Mouse (Mus musculus) embryonic facial prominence, embryonic 10.5 days (tissue): ENCODE measurements around the gene Gse1. TPM values are rescaled to one million over a fixed set of nuclear protein-coding genes. Genes with fewer than 3 reads are reported as not detected.

Experiments
- DNase-seq: peaks from one replicate; pipeline ENCODE4 v3.0.0-alpha.2; 2017; ENCODE audit warnings: low spot score
- H3K27ac ChIP-seq: fragments of 300-500 bp; sonication (generic); replicated peaks from 2 replicates; pipeline ENCODE4 v1.5.1; 2016; ENCODE audit warnings: mild to moderate bottlenecking
- H3K27me3 ChIP-seq: fragments of 300-500 bp; sonication (generic); replicated peaks from 2 replicates; pipeline ENCODE4 v1.6.1; 2016; ENCODE audit warnings: low read depth, mild to moderate bottlenecking; ENCODE audit not compliant: poor library complexity, severe bottlenecking
- H3K36me3 ChIP-seq: fragments of 300-500 bp; sonication (generic); replicated peaks from 2 replicates; pipeline ENCODE4 v1.6.1; 2016; ENCODE audit warnings: mild to moderate bottlenecking, moderate library complexity
- H3K4me1 ChIP-seq: fragments of 300-500 bp; sonication (generic); 2 replicates; pipeline ENCODE4 v1.6.1; 2016
- H3K4me3 ChIP-seq: fragments of 300-500 bp; sonication (generic); 2 replicates; pipeline ENCODE4 v1.5.1; 2016; ENCODE audit warnings: mild to moderate bottlenecking, moderate library complexity
- H3K9me3 ChIP-seq: fragments of 300-500 bp; sonication (generic); 2 replicates; pipeline ENCODE4 v1.6.1; 2016; ENCODE audit warnings: mild to moderate bottlenecking
- WGBS: fragments of 180-500 bp; shearing (Covaris S2); methylation state at CpG from one replicate; pipeline ENCODE4 v1.1.7; 2016; 5-methylcytosine and 5-hydroxymethylcytosine counted together
- polyA plus RNA-seq: library from polyadenylated mRNA; unstranded; fragments of >200 nt; fragmentation: Nextera tagmentation; extraction: Ambion mirVana; gene quantifications from 2 replicates; pipeline ENCODE4 v1.2.1, GENCODE M21; 2016

Gse1 gene
- polyA plus RNA-seq, 1 experiment from 2014 or later, result 10.2 TPM

GRCm38 (mm10) chr8:120265471-120265870 lies 37.2 kb downstream of the Gse1 start:
- WGBS, result 2% methylated on average over 4 of the region's 4 CpGs
- no peaks in the 10 kb centered on the region for H3K9me3 ChIP-seq
- H3K4me3 ChIP-seq, result peak overlapping the region; percentile 29
- no peaks in the 10 kb centered on the region for H3K36me3 ChIP-seq
- H3K4me1 ChIP-seq, result peaks cover 100% of the 10 kb centered on the region
- DNase-seq, result peak; percentile 83
- H3K27ac ChIP-seq, result peak overlapping the region; percentile 92
- H3K27me3 ChIP-seq, result peaks cover 20% of the 10 kb centered on the region

- Histone ChIP-seq H3K27me3 (peaks cover 12% of the 10 kb centered on the region), H3K9me3 (no peaks in the 10 kb centered on the region), H3K36me3 (no peaks in the 10 kb centered on the region), H3K4me1 (peaks cover 95% of the 10 kb centered on the region), H3K4me3 (no peak overlapping the region), H3K27ac (peak overlapping the region; percentile 92)
- no peak for DNase-seq
- 78% methylated on average over 19 of the region's 19 CpGs for WGBS
Measured at GRCm38 (mm10) chr8:120268541-120268980, 40.3 kb downstream of the Gse1 start.

- Histone ChIP-seq H3K4me1 (peaks cover 95% of the 10 kb centered on the region), H3K36me3 (no peaks in the 10 kb centered on the region), H3K4me3 (no peak overlapping the region), H3K27ac (peak overlapping the region; percentile 63), H3K27me3 (peaks cover 22% of the 10 kb centered on the region), H3K9me3 (no peaks in the 10 kb centered on the region)
- 84% methylated on average over 13 of the region's 13 CpGs for WGBS
- DNase-seq, result no peak
Measured at GRCm38 (mm10) chr8:120270449-120270848, 42.2 kb downstream of the Gse1 start.

GRCm38 (mm10) chr8:120273430-120273829 lies 45.2 kb downstream of the Gse1 start:
- Histone ChIP-seq H3K27me3 (peaks cover 36% of the 10 kb centered on the region), H3K36me3 (no peaks in the 10 kb centered on the region), H3K27ac (peak overlapping the region; percentile 94), H3K9me3 (no peaks in the 10 kb centered on the region), H3K4me1 (peaks cover 95% of the 10 kb centered on the region), H3K4me3 (no peak overlapping the region)
- 88% methylated on average over 4 of the region's 4 CpGs for WGBS
- no peak for DNase-seq

- Histone ChIP-seq H3K9me3 (no peaks in the 10 kb centered on the region), H3K4me1 (peaks cover 92% of the 10 kb centered on the region), H3K4me3 (peak overlapping the region; percentile 56), H3K27me3 (peaks cover 43% of the 10 kb centered on the region), H3K36me3 (no peaks in the 10 kb centered on the region), H3K27ac (peak overlapping the region; percentile 94)
- WGBS, result under 1% methylated on average over 49 of the region's 49 CpGs
- peak; percentile 99 for DNase-seq
Measured at GRCm38 (mm10) chr8:120276051-120276890, 48.0 kb downstream of the Gse1 start.

GRCm38 (mm10) chr8:120276891-120277426 lies 48.7 kb downstream of the Gse1 start:
- DNase-seq, result peak; percentile 74
- WGBS, result 5% methylated on average over 16 of the region's 16 CpGs
- peaks cover 43% of the 10 kb centered on the region for H3K27me3 ChIP-seq

GRCm38 (mm10) chr8:120278009-120278408 lies 49.8 kb downstream of the Gse1 start:
- WGBS, result 64% methylated on average over 14 of the region's 14 CpGs
- Histone ChIP-seq H3K36me3 (no peaks in the 10 kb centered on the region), H3K27ac (peak overlapping the region; percentile 94), H3K27me3 (peaks cover 43% of the 10 kb centered on the region), H3K4me1 (peaks cover 96% of the 10 kb centered on the region), H3K4me3 (no peak overlapping the region), H3K9me3 (no peaks in the 10 kb centered on the region)
- DNase-seq, result no peak

More at GRCm38 (mm10) chr8:120276891-120277426, 48.7 kb downstream of the Gse1 start:
- no peaks in the 10 kb centered on the region for H3K36me3 ChIP-seq
- H3K27ac ChIP-seq, result peak overlapping the region; percentile 94
- peak overlapping the region; percentile 56 for H3K4me3 ChIP-seq
- peaks cover 92% of the 10 kb centered on the region for H3K4me1 ChIP-seq
- no peaks in the 10 kb centered on the region for H3K9me3 ChIP-seq

- H3K36me3 ChIP-seq, result no peaks in the 10 kb centered on the region
- H3K27ac ChIP-seq, result peak overlapping the region; percentile 94; the same call in 1 of the 2 replicates
- H3K4me1 ChIP-seq, result peaks cover 96% of the 10 kb centered on the region
Measured at GRCm38 (mm10) chr8:120279418-120279817, 51.2 kb downstream of the Gse1 start.

GRCm38 (mm10) chr8:120281487-120281886 lies 53.2 kb downstream of the Gse1 start:
- Histone ChIP-seq H3K9me3 (no peaks in the 10 kb centered on the region), H3K36me3 (no peaks in the 10 kb centered on the region), H3K27ac (peak overlapping the region; percentile 74), H3K27me3 (peaks cover 40% of the 10 kb centered on the region), H3K4me3 (no peak overlapping the region), H3K4me1 (peaks cover 94% of the 10 kb centered on the region)
- 14% methylated on average over 4 of the region's 4 CpGs for WGBS
- peak; percentile 83 for DNase-seq

More at GRCm38 (mm10) chr8:120279418-120279817, 51.2 kb downstream of the Gse1 start:
- Histone ChIP-seq H3K4me3 (no peak overlapping the region), H3K27me3 (peaks cover 44% of the 10 kb centered on the region), H3K9me3 (no peaks in the 10 kb centered on the region)
- WGBS, result 90% methylated on average over 8 of the region's 8 CpGs
- no peak for DNase-seq

- H3K27me3 ChIP-seq, result peaks cover 40% of the 10 kb centered on the region
- H3K36me3 ChIP-seq, result no peaks in the 10 kb centered on the region
- peaks cover 85% of the 10 kb centered on the region for H3K4me1 ChIP-seq
- H3K9me3 ChIP-seq, result no peaks in the 10 kb centered on the region
- peak overlapping the region; percentile 11; the same call in 1 of the 2 replicates for H3K4me3 ChIP-seq
- peak; percentile 59 for DNase-seq
- peak overlapping the region; percentile 85 for H3K27ac ChIP-seq
- WGBS, result 30% methylated on average over 5 of the region's 5 CpGs
Measured at GRCm38 (mm10) chr8:120282465-120282864, 54.2 kb downstream of the Gse1 start.

- Histone ChIP-seq H3K27ac (peak overlapping the region; percentile 85), H3K4me1 (peaks cover 85% of the 10 kb centered on the region), H3K4me3 (peak overlapping the region; percentile 25; the same call in 1 of the 2 replicates), H3K9me3 (no peaks in the 10 kb centered on the region), H3K36me3 (no peaks in the 10 kb centered on the region), H3K27me3 (peaks cover 22% of the 10 kb centered on the region; the same call in 1 of the 2 replicates)
- WGBS, result 29% methylated on average over 9 of the region's 9 CpGs
- no peak for DNase-seq
Measured at GRCm38 (mm10) chr8:120284265-120284664, 56.0 kb downstream of the Gse1 start.

- H3K4me1 ChIP-seq, result peaks cover 89% of the 10 kb centered on the region
- no peak for DNase-seq
- H3K27me3 ChIP-seq, result peaks cover 28% of the 10 kb centered on the region; the same call in 1 of the 2 replicates
- WGBS, result 43% methylated on average over 3 of the region's 3 CpGs
- no peaks in the 10 kb centered on the region for H3K36me3 ChIP-seq
- H3K9me3 ChIP-seq, result no peaks in the 10 kb centered on the region
- H3K27ac ChIP-seq, result peak overlapping the region; percentile 85
- H3K4me3 ChIP-seq, result no peak overlapping the region
Measured at GRCm38 (mm10) chr8:120285033-120285432, 56.8 kb downstream of the Gse1 start.
